Mouse (Mus musculus) kidney, postnatal 0 days (tissue): Measurements from ENCODE around the gene Dnajc1. TPM values are rescaled to one million over a fixed set of nuclear protein-coding genes. Genes with fewer than 3 reads are reported as not detected.

Experiments
- ATAC-seq: fragments of 200-750 bp; cut with Nextera tagmentation; replicated peaks from 2 replicates; pipeline ENCODE4 v1.8.0; 2017; ENCODE audit warnings: low read depth, moderate number of reproducible peaks, moderate TSS enrichment, moderate library complexity; ENCODE audit not compliant: low FRiP score
- DNase-seq: peaks from one replicate; pipeline ENCODE4 v3.0.0-alpha.2; 2016; ENCODE audit warnings: low spot score
- H3K27ac ChIP-seq: fragments of 300-500 bp; sonication (generic); 2 replicates; pipeline ENCODE4 v1.5.1; 2014; ENCODE audit warnings: mild to moderate bottlenecking
- H3K27me3 ChIP-seq: fragments of 300-500 bp; sonication (generic); 2 replicates; pipeline ENCODE4 v1.6.1; 2014; ENCODE audit warnings: low read length, mixed read lengths; ENCODE audit not compliant: insufficient read depth
- H3K36me3 ChIP-seq: fragments of 300-500 bp; sonication (generic); 2 replicates; pipeline ENCODE4 v1.6.1; 2014; ENCODE audit warnings: low read length, mixed read lengths; ENCODE audit not compliant: insufficient read depth
- H3K4me1 ChIP-seq: fragments of 300-500 bp; sonication (generic); replicated peaks from 2 replicates; pipeline ENCODE4 v1.6.1; 2014; ENCODE audit warnings: antibody characterized with exemption, low read length, mixed read lengths; ENCODE audit not compliant: insufficient read depth
- H3K4me2 ChIP-seq: fragments of 300-500 bp; sonication (generic); 2 replicates; pipeline ENCODE4 v1.6.1; 2014; ENCODE audit warnings: mild to moderate bottlenecking, low read length, moderate library complexity, mixed read lengths
- H3K4me3 ChIP-seq: fragments of 300-500 bp; sonication (generic); replicated peaks from 2 replicates; pipeline ENCODE4 v1.5.1; 2014; ENCODE audit warnings: low read depth, low read length
- H3K9ac ChIP-seq: fragments of 300-500 bp; sonication (generic); 2 replicates; pipeline ENCODE4 v1.6.1; 2014; ENCODE audit warnings: low read depth, low read length
- H3K9me3 ChIP-seq: fragments of 300-500 bp; sonication (generic); replicated peaks from 2 replicates; pipeline ENCODE4 v1.6.1; 2016; ENCODE audit warnings: low read length, inconsistent platforms, mixed read lengths
- CTCF ChIP-seq: IDR thresholded peaks from 2 replicates; pipeline ENCODE4 v1.5.1; 2016; ENCODE audit warnings: antibody characterized with exemption, low read depth, mild to moderate bottlenecking, moderate library complexity
- WGBS: fragments of 180-500 bp; shearing (Covaris S2); extraction: QIAGEN DNeasy Blood & Tissue Kit; methylation state at CpG from one replicate; pipeline ENCODE4 v1.1.7; 2014; 5-methylcytosine and 5-hydroxymethylcytosine counted together
- polyA plus RNA-seq: library from polyadenylated mRNA; unstranded; fragments of >200 nt; fragmentation: Nextera tagmentation; extraction: Ambion mirVana; gene quantifications from 2 replicates; pipeline ENCODE4 v1.2.1, GENCODE M21; 2015

Dnajc1 gene
- polyA plus RNA-seq, 1 experiment from 2014 or later: 42.4 TPM

- no peak for ATAC-seq
- Histone ChIP-seq H3K27ac (peak overlapping the region; percentile 96), H3K9me3 (no peaks in the 10 kb centered on the region), H3K9ac (peak overlapping the region; percentile 76), H3K4me3 (peak overlapping the region; percentile 63), H3K4me2 (peak overlapping the region; percentile 55), H3K36me3 (no peaks in the 10 kb centered on the region), H3K4me1 (peaks cover 5% of the 10 kb centered on the region), H3K27me3 (no peaks in the 10 kb centered on the region)
- no peak for TF ChIP-seq CTCF
- WGBS: 0% methylated on average over 11 of the region's 11 CpGs
- no peak for DNase-seq
These were observed 769 bp downstream of the Dnajc1 start for GRCm38 (mm10) chr2:18391861-18392260.

DNA sequence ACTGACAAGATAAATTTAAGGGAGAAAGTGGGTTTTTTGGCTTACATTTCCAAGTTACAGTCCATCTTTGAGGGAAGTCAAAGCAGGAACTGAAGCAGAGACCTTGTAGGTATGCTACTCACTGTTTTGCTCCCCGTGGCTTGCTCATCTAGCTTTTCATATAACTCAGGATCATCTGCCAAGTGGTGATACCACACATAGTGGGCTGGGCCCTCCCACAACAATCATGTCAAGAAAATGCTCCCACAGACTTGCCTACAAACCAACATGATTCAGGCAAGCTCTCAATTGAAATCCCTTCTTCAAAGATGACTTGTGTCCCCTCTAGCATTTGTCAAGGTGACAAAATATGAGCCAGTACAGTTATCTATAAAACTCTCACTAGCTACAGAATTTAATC, 3.0 kb downstream of the Dnajc1 start:
- Histone ChIP-seq H3K4me3 (no peak overlapping the region), H3K4me1 (peaks cover 5% of the 10 kb centered on the region), H3K27me3 (no peaks in the 10 kb centered on the region), H3K4me2 (no peak overlapping the region), H3K36me3 (no peaks in the 10 kb centered on the region), H3K27ac (no peak overlapping the region), H3K9me3 (no peaks in the 10 kb centered on the region), H3K9ac (no peak overlapping the region)
- TF ChIP-seq CTCF: no peak
- 88% methylated on average over 1 of the region's 1 CpGs for WGBS
- ATAC-seq (no peak), DNase-seq (no peak)

DNA sequence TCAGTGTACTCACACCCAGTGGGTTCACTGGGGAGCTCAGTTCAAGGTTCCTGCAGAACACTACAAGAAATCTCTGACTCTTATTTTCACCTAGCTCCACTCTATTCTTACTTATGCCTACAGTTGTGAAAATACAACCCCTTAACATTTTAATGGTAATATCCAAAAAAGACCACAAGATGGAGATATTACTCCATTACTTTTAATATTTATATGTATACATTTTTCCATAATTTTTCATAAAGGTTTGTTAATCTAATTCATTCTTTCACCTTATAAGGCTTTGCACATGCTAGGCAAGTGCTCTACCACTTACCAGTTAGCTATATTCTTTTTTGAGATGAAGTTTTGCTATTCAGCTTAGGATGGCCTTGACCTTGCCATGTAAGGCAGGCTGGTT, 11.0 kb downstream of the Dnajc1 start:
- DNase-seq: peak; percentile 41
- no peak overlapping the region for H3K27ac ChIP-seq
- no peak for ATAC-seq

DNA sequence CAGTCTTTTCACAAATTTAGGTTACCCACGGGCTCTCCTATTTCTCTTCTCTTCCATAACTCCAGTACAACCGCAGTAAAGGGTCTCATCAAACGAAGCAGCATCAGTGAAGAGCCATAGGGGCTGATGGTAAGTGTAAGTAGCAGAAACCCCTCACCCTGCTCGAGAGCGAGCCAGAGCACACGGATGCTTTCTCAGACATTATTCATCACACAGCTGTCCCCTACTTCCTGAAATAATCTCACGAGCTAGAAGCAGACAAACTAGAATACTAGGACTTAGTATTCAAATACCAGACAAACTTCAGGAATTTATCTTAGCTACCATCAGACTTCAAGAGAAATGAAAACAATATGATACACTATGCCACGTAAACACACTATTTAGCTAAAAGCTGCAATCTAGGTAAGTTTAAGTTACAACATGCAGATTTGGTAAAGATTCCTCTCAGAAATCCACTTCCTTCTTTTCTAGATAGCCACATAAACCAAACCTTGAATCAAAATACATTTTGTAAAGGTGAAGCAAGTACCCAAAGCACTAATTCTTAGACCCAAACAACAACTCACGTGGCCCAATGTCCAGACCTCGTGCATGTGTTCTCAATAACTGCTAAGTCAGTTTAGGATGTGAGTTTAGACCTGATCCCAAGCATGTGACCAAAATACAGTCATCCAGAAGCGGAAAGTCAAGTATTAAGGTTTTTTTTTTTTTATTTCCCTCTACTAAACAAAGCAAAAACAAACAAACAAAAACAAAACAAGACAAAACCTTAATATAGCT, 20.0 kb downstream of the Dnajc1 start:
- 50% methylated on average over 11 of the region's 11 CpGs for WGBS
- Histone ChIP-seq H3K4me3 (no peak overlapping the region), H3K9me3 (no peaks in the 10 kb centered on the region), H3K27me3 (no peaks in the 10 kb centered on the region), H3K27ac (no peak overlapping the region), H3K4me2 (no peak overlapping the region), H3K9ac (no peak overlapping the region), H3K36me3 (no peaks in the 10 kb centered on the region), H3K4me1 (no peaks in the 10 kb centered on the region)
- ATAC-seq (no peak), DNase-seq (no peak)
- TF ChIP-seq CTCF: no peak

More for the DNA sequence above, 11.0 kb downstream of the Dnajc1 start:
- Histone ChIP-seq H3K9ac (no peak overlapping the region), H3K4me3 (no peak overlapping the region), H3K27me3 (no peaks in the 10 kb centered on the region), H3K9me3 (no peaks in the 10 kb centered on the region), H3K36me3 (no peaks in the 10 kb centered on the region), H3K4me2 (no peak overlapping the region), H3K4me1 (no peaks in the 10 kb centered on the region)
- TF ChIP-seq CTCF: peak; percentile 57

- no peak for DNase-seq
- ATAC-seq: no peak
These were observed 21.7 kb downstream of the Dnajc1 start for GRCm38 (mm10) chr2:18370794-18371498.

GRCm38 (mm10) chr2:18364402-18364801, 28.2 kb downstream of the Dnajc1 start:
- Histone ChIP-seq H3K4me1 (no peaks in the 10 kb centered on the region), H3K9ac (no peak overlapping the region), H3K36me3 (peaks cover 3% of the 10 kb centered on the region; the same call in 1 of the 2 replicates), H3K9me3 (no peaks in the 10 kb centered on the region), H3K4me3 (no peak overlapping the region), H3K27ac (no peak overlapping the region), H3K27me3 (no peaks in the 10 kb centered on the region), H3K4me2 (no peak overlapping the region)
- no peak for ATAC-seq
- DNase-seq: no peak
- no peak for TF ChIP-seq CTCF
- WGBS: 78% methylated on average over 1 of the region's 1 CpGs

More at GRCm38 (mm10) chr2:18370794-18371498, 21.7 kb downstream of the Dnajc1 start:
- Histone ChIP-seq H3K27ac (no peak overlapping the region), H3K4me3 (no peak overlapping the region), H3K9me3 (no peaks in the 10 kb centered on the region), H3K9ac (no peak overlapping the region), H3K36me3 (peaks cover 3% of the 10 kb centered on the region; the same call in 1 of the 2 replicates), H3K4me2 (no peak overlapping the region), H3K27me3 (no peaks in the 10 kb centered on the region), H3K4me1 (no peaks in the 10 kb centered on the region)
- 53% methylated on average over 4 of the region's 4 CpGs for whole genome bisulfite sequencing
- TF ChIP-seq CTCF: no peak
